Mouse (Mus musculus) adrenal gland, adult 8-10 months (tissue): ENCODE results near the gene Myo1f. TPM values are rescaled to one million over a fixed set of nuclear protein-coding genes. Genes with fewer than 3 reads are reported as not detected.

ENCODE experiments used
- DNase-seq: peaks from one replicate; pipeline ENCODE4 v3.0.0; 2022
- total RNA-seq, 4 experiments: library from RNA; stranded (reverse); gene quantifications; 2 replicates each; pipeline ENCODE4 v1.2.4; 2022

Gene Myo1f
- 10 to 100 TPM in 1 of 4 experiments, 1 to 10 TPM in 3; 4.3 to 11.1 (median 6.1) TPM for total RNA-seq

- no peak for DNase-seq
Observed at GRCm38 (mm10) chr17:33555223-33555855, at the start of gene Myo1f. Gene Myo1f (plus strand): TSS chr17:33555707.

DNA sequence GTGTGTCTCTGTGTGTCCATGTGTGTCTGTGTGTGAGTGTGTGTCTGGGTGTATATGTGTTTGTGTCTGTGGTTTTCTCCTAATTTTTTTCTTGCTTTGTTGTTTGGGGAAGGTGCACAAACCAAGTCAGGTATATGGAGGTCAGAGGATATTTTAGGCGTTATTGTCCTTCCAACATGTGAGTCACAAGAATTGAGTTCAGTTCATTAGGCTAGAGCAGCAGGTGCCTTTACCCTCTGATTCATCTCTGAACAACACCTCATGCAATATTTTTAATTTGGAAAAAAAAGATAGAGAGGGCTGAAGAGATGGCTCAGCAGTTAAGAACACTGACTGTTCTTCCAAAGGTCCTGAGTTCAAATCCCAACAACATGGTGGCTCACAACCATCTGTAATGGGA, 47.1 kb upstream of the Myo1f start:
- no peak for DNase-seq

DNA sequence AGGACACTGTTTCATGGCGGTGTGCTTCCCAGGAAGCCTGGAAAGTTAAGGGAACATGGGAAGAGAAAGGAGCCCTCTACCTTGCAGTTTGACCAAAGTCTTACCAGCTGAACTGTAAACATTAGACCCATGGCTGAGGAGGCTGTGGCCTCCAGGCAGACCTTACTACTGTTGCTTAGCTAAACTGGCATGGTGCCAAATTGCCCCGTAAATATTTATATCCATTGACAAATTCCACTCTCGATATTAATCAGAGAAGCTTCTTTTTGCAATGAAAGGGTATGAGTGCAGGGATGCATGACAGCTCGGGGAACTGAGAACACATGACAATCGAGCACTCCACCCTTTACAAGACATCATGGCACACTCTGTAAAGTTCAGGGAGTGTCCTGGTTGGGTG, 45.3 kb upstream of the Myo1f start:
- DNase-seq: no peak

DNA sequence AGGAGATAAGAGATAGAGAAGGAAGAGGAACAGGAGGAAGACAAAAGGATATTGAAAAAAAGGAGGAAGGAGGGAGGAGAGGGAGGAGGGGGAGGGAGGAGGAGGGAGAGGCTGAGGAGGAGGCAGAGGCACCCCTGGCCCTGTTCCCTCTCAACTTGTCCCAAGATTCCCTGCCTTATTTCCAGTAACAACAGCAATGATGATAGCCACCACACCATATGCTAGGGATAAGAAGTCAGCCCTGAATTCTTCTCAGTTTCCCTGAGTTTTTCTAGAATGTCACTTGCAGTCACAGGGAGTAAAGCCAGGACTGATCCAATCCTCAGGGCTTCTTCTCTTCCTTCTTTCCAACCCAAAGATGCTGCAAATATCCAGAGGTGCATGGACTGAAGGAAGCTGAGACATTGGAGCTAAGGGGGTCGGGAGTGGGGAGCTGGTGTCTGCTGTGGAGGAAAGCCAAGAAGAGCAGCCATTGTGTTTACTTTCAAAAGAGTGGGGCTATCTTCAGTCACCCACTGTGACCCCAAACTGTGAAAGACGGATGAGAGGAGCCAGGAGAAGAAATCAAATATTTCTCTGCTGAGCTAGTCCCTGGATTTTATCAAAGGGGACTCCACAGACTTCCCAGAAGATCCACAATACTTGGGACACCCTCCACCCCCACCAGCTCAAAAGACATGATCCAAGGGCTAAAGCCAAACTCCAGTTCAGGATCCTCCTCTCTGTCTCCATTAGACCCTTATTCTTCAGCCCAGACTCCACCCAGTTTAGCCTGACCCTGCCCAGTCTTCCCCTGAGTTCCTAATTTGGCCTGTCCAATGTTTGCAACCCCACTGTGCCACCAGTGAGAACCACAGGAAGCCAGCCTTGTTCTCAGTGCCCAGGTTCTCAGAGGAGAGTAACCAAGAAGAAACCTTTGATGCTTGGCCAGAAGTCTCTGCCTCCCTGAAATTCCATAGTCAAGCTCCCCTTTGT, 42.8 kb upstream of the Myo1f start:
- DNase-seq: no peak

- DNase-seq: no peak
Observed at GRCm38 (mm10) chr17:33513874-33514273, 41.6 kb upstream of the Myo1f start.

- DNase-seq: no peak
Observed at GRCm38 (mm10) chr17:33520366-33520765, 35.1 kb upstream of the Myo1f start.

DNA sequence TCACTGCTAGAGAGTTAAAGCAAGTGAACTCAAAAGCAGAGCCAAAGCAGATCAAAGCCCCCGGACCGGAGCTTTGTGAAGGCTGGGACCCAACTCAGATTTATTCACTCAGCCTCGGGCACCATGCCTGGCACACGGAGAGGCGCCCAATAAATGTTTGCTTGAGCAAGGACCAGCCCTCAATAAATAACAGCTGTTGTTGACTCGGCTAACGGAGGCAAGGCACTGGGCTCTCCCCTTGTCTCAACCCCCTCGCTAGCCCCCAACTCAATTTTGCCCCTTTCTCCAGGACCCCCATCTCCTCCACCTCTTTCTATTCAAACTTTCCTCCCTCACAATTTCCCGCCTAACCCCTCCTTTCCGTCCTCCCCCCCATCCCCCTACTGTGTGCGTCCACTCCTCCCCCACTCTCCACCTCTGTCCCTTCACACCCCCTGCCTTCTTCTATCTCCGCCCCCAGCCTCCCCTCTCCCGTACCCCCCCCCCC, 32.0 kb upstream of the Myo1f start:
- DNase-seq: peak; percentile 17

- peak; percentile 68 for DNase-seq
Observed at GRCm38 (mm10) chr17:33523918-33524755, 31.4 kb upstream of the Myo1f start, which contains the start of gene Adamts10. Gene Adamts10 (plus strand): TSS chr17:33524204.

- no peak for DNase-seq
Observed at GRCm38 (mm10) chr17:33524806-33525373, 30.6 kb upstream of the Myo1f start.

DNA sequence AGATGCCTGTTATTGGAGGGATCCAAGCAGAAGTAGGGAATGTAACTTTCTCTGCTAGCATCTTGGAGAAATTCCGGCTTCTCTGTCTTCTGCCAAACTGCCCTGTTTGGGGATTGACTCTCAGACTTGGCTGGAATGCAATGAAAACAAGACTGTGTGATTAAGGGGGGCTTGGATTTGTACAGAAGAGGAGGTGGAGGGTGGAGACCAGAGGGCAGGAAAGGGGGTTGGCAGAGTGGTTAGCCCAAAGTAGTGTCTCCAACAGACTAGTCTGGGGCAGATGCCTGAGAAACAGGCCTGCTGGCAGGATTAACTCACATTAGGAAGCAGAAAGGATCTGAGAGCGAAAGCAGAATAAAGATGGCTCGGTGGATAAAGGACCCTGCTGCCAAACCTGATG, 29.0 kb upstream of the Myo1f start:
- no peak for DNase-seq

DNA sequence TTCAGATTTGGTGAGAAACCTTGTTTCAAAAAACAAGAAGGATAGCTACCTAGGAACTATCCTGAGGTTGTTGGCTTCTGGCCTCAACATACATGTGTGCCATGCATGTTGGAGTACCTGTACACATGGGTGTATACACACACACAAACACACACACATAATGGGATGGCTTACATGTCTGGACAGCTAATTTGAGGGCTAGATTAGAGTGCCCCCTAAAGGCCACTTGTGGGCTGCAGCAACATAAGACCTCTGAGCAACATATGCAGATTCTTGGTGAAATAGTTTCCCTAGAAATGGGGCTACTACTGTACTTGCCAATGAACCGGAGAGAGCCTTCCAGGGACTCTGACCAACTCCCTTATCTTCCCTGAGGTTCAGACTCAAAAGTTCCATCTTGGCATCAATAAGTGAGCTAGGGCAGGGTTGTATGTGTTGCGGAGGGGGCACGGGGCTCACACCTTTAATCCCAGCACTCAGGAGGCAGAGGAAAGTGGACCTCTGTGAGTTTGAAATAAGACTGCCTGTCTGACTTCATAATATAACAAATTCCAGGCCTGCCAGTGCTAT, 16.3 kb upstream of the Myo1f start:
- no peak for DNase-seq

DNA sequence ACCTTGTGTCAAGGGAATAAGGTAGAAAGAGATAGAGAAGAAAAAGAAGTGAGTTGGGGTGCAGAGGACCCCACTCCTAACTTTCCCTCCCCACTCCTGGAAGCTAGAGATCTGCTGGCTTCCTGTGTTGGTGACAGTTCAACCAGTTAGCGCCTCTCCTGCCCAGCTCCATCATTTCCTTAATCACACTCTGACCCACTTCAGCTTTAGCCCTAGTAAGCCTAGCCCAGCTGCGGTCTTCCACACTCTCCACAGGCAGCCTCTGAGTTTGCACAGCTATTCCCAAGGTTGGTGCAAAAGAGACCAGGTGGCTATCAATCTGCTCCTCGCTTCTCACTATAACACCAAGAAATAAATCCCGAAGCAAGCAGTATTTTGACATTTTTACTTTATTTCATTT, 15.6 kb upstream of the Myo1f start:
- DNase-seq: no peak

DNA sequence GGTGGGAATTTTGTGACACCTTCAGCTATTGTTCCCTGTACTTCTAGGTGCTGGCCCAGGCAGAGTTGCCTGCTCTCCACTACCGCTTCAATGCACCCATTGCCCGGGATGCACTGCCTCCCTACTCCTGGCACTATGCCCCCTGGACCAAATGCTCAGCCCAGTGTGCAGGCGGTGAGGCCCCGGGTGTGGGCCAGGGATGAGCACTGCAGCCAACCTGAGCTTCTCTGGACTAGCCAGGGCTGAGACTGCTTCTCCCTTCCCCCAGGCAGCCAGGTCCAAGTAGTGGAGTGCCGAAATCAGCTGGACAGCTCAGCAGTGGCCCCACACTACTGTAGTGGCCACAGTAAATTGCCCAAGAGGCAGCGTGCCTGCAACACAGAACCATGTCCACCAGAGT, 6.3 kb upstream of the Myo1f start:
- no peak for DNase-seq

- DNase-seq: no peak
Observed at GRCm38 (mm10) chr17:33550388-33550787, 5.1 kb upstream of the Myo1f start.

GRCm38 (mm10) chr17:33552113-33552512, 3.4 kb upstream of the Myo1f start:
- no peak for DNase-seq

GRCm38 (mm10) chr17:33552964-33553363, 2.5 kb upstream of the Myo1f start:
- DNase-seq: no peak

GRCm38 (mm10) chr17:33554536-33554935, 971 bp upstream of the Myo1f start:
- DNase-seq: no peak

DNA sequence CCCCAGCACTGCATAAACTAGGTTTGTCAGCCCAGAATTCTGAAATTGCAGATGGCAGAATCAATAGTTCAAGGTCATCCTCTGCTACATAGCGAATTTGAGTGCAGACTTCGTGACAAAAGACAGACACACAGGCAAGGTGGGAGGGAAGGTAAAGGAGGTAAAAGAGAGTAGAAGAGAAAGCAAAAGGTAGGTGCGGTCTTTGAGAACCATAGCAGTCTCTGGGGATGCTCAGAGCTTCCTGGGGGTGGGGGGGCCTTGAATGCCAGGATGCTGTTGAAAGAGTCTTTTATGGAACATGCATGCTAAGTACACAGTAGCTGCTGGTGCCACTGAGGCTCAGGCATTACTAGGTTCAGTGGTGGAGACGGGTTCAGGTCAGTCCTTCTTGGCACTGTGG, 2.4 kb downstream of the Myo1f start:
- DNase-seq: no peak

DNA sequence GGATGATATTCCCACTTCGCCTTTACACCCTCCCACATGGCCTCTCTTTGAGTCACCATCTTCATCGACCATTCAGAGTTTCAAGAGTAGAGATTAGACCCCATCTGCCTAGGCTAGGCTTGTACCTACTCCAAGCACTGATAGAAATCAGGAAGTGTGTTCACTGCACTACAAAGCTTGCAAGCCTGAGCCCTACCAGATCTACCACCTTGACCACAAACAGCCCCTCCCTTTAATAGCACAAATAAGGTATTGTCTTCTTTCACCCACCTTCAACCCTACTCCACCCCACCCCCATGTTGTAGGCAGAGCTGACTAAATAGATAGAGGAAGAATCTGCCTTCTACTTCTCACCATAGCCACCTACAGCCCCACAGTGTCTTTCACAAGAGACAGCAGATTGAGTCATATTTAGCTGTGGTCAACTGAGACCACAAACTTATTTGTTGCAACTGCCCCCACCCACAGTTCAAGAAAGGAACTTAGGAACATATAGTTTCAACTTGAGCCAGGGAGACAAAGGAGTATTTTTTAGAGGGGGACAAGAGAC, 8.1 kb downstream of the Myo1f start:
- DNase-seq: no peak

- no peak for DNase-seq
Observed at GRCm38 (mm10) chr17:33564599-33564998, 9.1 kb downstream of the Myo1f start.

- no peak for DNase-seq
Observed at GRCm38 (mm10) chr17:33566182-33566581, 10.7 kb downstream of the Myo1f start.

DNA sequence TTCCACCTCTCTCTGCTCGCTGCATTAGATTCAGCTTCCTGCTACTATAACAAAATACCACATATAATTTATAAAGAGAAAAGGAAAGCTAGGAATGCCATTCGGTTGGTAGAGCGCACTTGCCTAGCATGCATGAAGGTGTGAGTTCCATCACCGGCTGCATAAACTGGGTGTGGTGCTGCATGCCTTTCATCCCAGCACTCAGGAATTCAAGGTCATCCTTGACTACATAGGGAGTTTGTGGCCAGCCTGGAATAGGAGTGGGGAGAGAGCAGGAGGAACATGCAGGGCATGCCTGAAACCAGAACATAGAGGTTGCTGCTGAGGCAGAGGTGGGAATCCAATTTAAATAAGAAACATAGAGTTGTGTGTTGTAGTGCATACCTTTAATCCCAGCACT, 28.6 kb downstream of the Myo1f start:
- no peak for DNase-seq
